Mouse (Mus musculus) small intestine, adult 2 months (tissue): ENCODE data around the gene Atp2a3. TPM values are rescaled to one million over a fixed set of nuclear protein-coding genes. Genes with fewer than 3 reads are reported as not detected.
A peak's percentile ranks its signal among the peaks of the same experiment; 100 is the strongest.

Experiments
- H3K27ac ChIP-seq: fragments of 200-500 bp; 2 replicates; pipeline ENCODE4 v1.5.1; 2012; ENCODE audit warnings: low read depth, low read length, control low read depth, inconsistent platforms; ENCODE audit not compliant: insufficient read depth
- H3K27me3 ChIP-seq: fragments of 200-500 bp; 2 replicates; pipeline ENCODE4 v1.6.1; 2012; ENCODE audit warnings: mild to moderate bottlenecking, moderate library complexity, low read length, inconsistent platforms; ENCODE audit not compliant: control insufficient read depth, insufficient read depth
- H3K36me3 ChIP-seq: fragments of 200-500 bp; 2 replicates; pipeline ENCODE4 v1.6.1; 2012; ENCODE audit warnings: mild to moderate bottlenecking, low read length, control low read depth, inconsistent platforms; ENCODE audit not compliant: control insufficient read depth, insufficient read depth
- H3K4me1 ChIP-seq: fragments of 200-500 bp; 2 replicates; pipeline ENCODE4 v1.6.1; 2012; ENCODE audit warnings: low read length, inconsistent platforms, mixed read lengths; ENCODE audit not compliant: control insufficient read depth, insufficient read depth, insufficient read length
- H3K4me3 ChIP-seq: fragments of 200-500 bp; 2 replicates; pipeline ENCODE4 v1.5.1; 2012; ENCODE audit warnings: low read depth, mild to moderate bottlenecking, control low read depth, inconsistent platforms, low read length, moderate library complexity
- CTCF ChIP-seq: fragments of 200-500 bp; IDR thresholded peaks from 2 replicates; pipeline ENCODE4 v1.5.1; 2012; ENCODE audit warnings: low read depth, mild to moderate bottlenecking, control low read depth, inconsistent platforms, low read length, moderate library complexity, mixed read lengths; ENCODE audit not compliant: insufficient replicate concordance, insufficient read length; ENCODE audit errors: extremely low read depth
- POLR2A ChIP-seq: fragments of 200-500 bp; IDR thresholded peaks from 2 replicates; pipeline ENCODE4 v1.6.1; 2012; ENCODE audit warnings: low read depth, mild to moderate bottlenecking, control low read depth, inconsistent platforms, low read length, moderate library complexity
- WGBS: fragments of 180-500 bp; shearing (Covaris S2); methylation state at CpG from one replicate; pipeline ENCODE4 v1.1.7; 2018; 5-methylcytosine and 5-hydroxymethylcytosine counted together
- polyA plus RNA-seq: library from polyadenylated mRNA; depleted of rRNA; stranded (reverse); fragments of >200 nt; gene quantifications from 2 replicates; pipeline ENCODE4 v1.2.3, GENCODE M21; 2012

Atp2a3 gene
- polyA plus RNA-seq, 1 experiment, result 128 TPM

GRCm38 (mm10) chr11:72940208-72941143, 20.5 kb upstream of the Atp2a3 start:
- WGBS, result 32% methylated on average over 20 of the region's 20 CpGs

GRCm38 (mm10) chr11:72944996-72945793, 15.8 kb upstream of the Atp2a3 start:
- Histone ChIP-seq H3K27me3 (no peaks in the 10 kb centered on the region), H3K36me3 (no peaks in the 10 kb centered on the region), H3K27ac (0 out of 2 replicates have a peak overlapping the region, but pooled peaks have one; percentile 80), H3K4me1 (peaks cover 8% of the 10 kb centered on the region), H3K4me3 (no peak overlapping the region)
- 61% methylated on average over 7 of the region's 7 CpGs for WGBS
- no peak for TF ChIP-seq CTCF
- TF ChIP-seq POLR2A, result no peak

More at GRCm38 (mm10) chr11:72940208-72941143, 20.5 kb upstream of the Atp2a3 start:
- no peaks in the 10 kb centered on the region for H3K36me3 ChIP-seq
- H3K4me3 ChIP-seq, result peak overlapping the region; percentile 53
- TF ChIP-seq CTCF, result peak; percentile 73; the same call in 1 of the 2 replicates
- TF ChIP-seq POLR2A, result no peak
- peaks cover 3% of the 10 kb centered on the region; the same call in 1 of the 2 replicates for H3K4me1 ChIP-seq
- no peaks in the 10 kb centered on the region for H3K27me3 ChIP-seq
- H3K27ac ChIP-seq, result peak overlapping the region; percentile 14; the same call in 1 of the 2 replicates

GRCm38 (mm10) chr11:72945875-72946559, 15.0 kb upstream of the Atp2a3 start:
- TF ChIP-seq POLR2A, result no peak
- TF ChIP-seq CTCF, result no peak; the same call in 1 of the 2 replicates
- no peaks in the 10 kb centered on the region for H3K36me3 ChIP-seq
- no peaks in the 10 kb centered on the region for H3K27me3 ChIP-seq
- peaks cover 13% of the 10 kb centered on the region for H3K4me1 ChIP-seq
- WGBS, result 51% methylated on average over 6 of the region's 6 CpGs
- no peak overlapping the region for H3K4me3 ChIP-seq
- H3K27ac ChIP-seq, result peak overlapping the region; percentile 80

- no peaks in the 10 kb centered on the region for H3K36me3 ChIP-seq
- no peak overlapping the region for H3K4me3 ChIP-seq
- TF ChIP-seq POLR2A (no peak), CTCF (no peak)
- H3K27me3 ChIP-seq, result no peaks in the 10 kb centered on the region
- H3K27ac ChIP-seq, result peak overlapping the region; percentile 80
- 59% methylated on average over 6 of the region's 6 CpGs for WGBS
- peaks cover 17% of the 10 kb centered on the region for H3K4me1 ChIP-seq
These were observed 14.3 kb upstream of the Atp2a3 start for GRCm38 (mm10) chr11:72946560-72947119.

GRCm38 (mm10) chr11:72947840-72948239, 13.1 kb upstream of the Atp2a3 start:
- WGBS, result 87% methylated on average over 11 of the region's 11 CpGs
- H3K27ac ChIP-seq, result no peak overlapping the region
- no peaks in the 10 kb centered on the region for H3K36me3 ChIP-seq
- no peak overlapping the region for H3K4me3 ChIP-seq
- TF ChIP-seq POLR2A (no peak), CTCF (no peak)
- H3K4me1 ChIP-seq, result peaks cover 29% of the 10 kb centered on the region
- no peaks in the 10 kb centered on the region for H3K27me3 ChIP-seq

GRCm38 (mm10) chr11:72948254-72948653, 12.7 kb upstream of the Atp2a3 start:
- Histone ChIP-seq H3K27me3 (no peaks in the 10 kb centered on the region), H3K36me3 (no peaks in the 10 kb centered on the region), H3K4me1 (peaks cover 33% of the 10 kb centered on the region), H3K4me3 (no peak overlapping the region), H3K27ac (no peak overlapping the region)
- TF ChIP-seq POLR2A (no peak), CTCF (no peak)
- WGBS, result 55% methylated on average over 7 of the region's 7 CpGs
